Comparison of ENCODE assay signal across 9 mouse cellular contexts in genomic region chr11:63171977-63172376, GRCm38 (mm10). TPM values are rescaled to one million over a fixed set of nuclear protein-coding genes. Genes with fewer than 3 reads are reported as not detected.
A peak's percentile ranks its signal among the peaks of the same experiment; 100 is the strongest.
DNase-seq lines count a peak whose midpoint lies in the region.
"Had no signal": no experiment of that assay in that cellular context is flagged by ENCODE, and none has a peak within 500 bp of the region (broad histone marks: within the 10 kb centered on the region; RNA-seq: fewer than 3 reads in every experiment).

No protein-coding gene starts in this region.

- intact Hi-C loops in left cerebral cortex, postnatal 25 days (cut with DNase I), result loop anchor here (5.0 kb wide), 3 partner anchors 250 to 430 kb away; no protein-coding TSS in a partner anchor

- peak; percentile 39 to 56 for DNase-seq in cerebellum, postnatal 10 days
- no peak for DNase-seq in cerebellum, adult 8-10 months
- peak; percentile 34 for DNase-seq in left cerebral cortex, adult 11 months (ENCODE audit: low spot score)
- no peak for DNase-seq in left cerebral cortex, adult 8-10 months (ENCODE audit: low spot score in 2 of 2)
- peak; percentile 26 for DNase-seq in adrenal gland, adult 8-10 months
- DNase-seq in left cerebral cortex, postnatal 25 days (ENCODE audit: low spot score in 2 of 2), result peak; percentile 53 to 70
- no peak for DNase-seq in urinary bladder, postnatal 36 days (ENCODE audit: low spot score in 2 of 2)
- no peak for DNase-seq in spleen, postnatal 10 days (ENCODE audit: low spot score in 2 of 2)
- DNase-seq: right cerebral cortex, postnatal 4 days had no signal

RNA-seq across cellular contexts. Expression of gene Pmp22, which starts 43.2 kb away (rescaled TPM):
- total RNA-seq in left cerebral cortex, adult 8-10 months (2022), result 10 to 100 TPM; 37.8 to 50.7 (median 45.0) TPM
- total RNA-seq in adrenal gland, adult 8-10 months (2022), result 100 to 1,000 TPM in 3 of 4 experiments, 10 to 100 TPM in 1; 92.8 to 116 (median 109) TPM
- 10 to 100 TPM; 26.4 to 34.5 TPM for total RNA-seq in left cerebral cortex, postnatal 25 days (2021)

Comparison
In these comparisons a context has a peak if more than half of its experiments do, and no peak if none do; other contexts are left out.
1. DNase-seq: peak in cerebellum, postnatal 10 days (2 of 2), left cerebral cortex, adult 11 months (single experiment), adrenal gland, adult 8-10 months (single experiment) and left cerebral cortex, postnatal 25 days (2 of 2); none in cerebellum, adult 8-10 months (single experiment), left cerebral cortex, adult 8-10 months (0 of 2), urinary bladder, postnatal 36 days (0 of 2) and spleen, postnatal 10 days (0 of 2).